Mouse (Mus musculus) layer of hippocampus, postnatal 25 days (tissue): ENCODE data around the gene Ddx19a. TPM values are rescaled to one million over a fixed set of nuclear protein-coding genes. Genes with fewer than 3 reads are reported as not detected.
"Not testable (repeated sequence)": the region's sequence is repeated elsewhere in the genome, so short reads cannot be mapped to it uniquely, and the experiment has no call there.

Experiments
- DNase-seq, 2 experiments: peaks; one replicate each; pipeline ENCODE4 v3.0.0; 2022; ENCODE audit warnings: mixed read lengths in 2 of 2, low spot score in 1 of 2; ENCODE audit errors: extremely low spot score in 1 of 2
- total RNA-seq, 2 experiments: library from RNA; stranded (reverse); gene quantifications; 2 replicates each; pipeline ENCODE4 v1.2.3; 2021

Gene Ddx19a
- total RNA-seq, 2 experiments from 2014 or later, result 26.4 to 32.6 TPM

GRCm38 (mm10) chr8:110977987-110978386 lies 19.6 kb downstream of the Ddx19a start:
- not testable (repeated sequence) for DNase-seq

- DNase-seq, result not testable (repeated sequence)
Observed at GRCm38 (mm10) chr8:110976532-110976931, 21.1 kb downstream of the Ddx19a start.

- DNase-seq, result peak; percentile 80 to 81
Observed at GRCm38 (mm10) chr8:110969910-110970770, 27.5 kb downstream of the Ddx19a start.

GRCm38 (mm10) chr8:110967326-110967725 lies 30.3 kb downstream of the Ddx19a start:
- DNase-seq, result no peak

- no peak for DNase-seq
Observed at GRCm38 (mm10) chr8:110966586-110966985, 31.0 kb downstream of the Ddx19a start.

- DNase-seq, result peak in 1 of 2 experiments; percentile 36
Observed at GRCm38 (mm10) chr8:110965594-110965993, 32.0 kb downstream of the Ddx19a start.

GRCm38 (mm10) chr8:110964666-110965065 lies 32.9 kb downstream of the Ddx19a start:
- no peak for DNase-seq

GRCm38 (mm10) chr8:110963051-110963450 lies 34.5 kb downstream of the Ddx19a start:
- DNase-seq, result no peak

- no peak for DNase-seq
Observed at GRCm38 (mm10) chr8:110959906-110960305, 37.7 kb downstream of the Ddx19a start.

- no peak for DNase-seq
Observed at GRCm38 (mm10) chr8:110959071-110959780, 38.4 kb downstream of the Ddx19a start.

- DNase-seq, result not testable (repeated sequence)
Observed at GRCm38 (mm10) chr8:110958553-110958952, 39.0 kb downstream of the Ddx19a start.

GRCm38 (mm10) chr8:110958135-110958534 lies 39.5 kb downstream of the Ddx19a start:
- no peak for DNase-seq

- DNase-seq, result no peak
Observed at GRCm38 (mm10) chr8:110957471-110957870, 40.1 kb downstream of the Ddx19a start.

GRCm38 (mm10) chr8:110956619-110957450 lies 40.8 kb downstream of the Ddx19a start:
- no peak for DNase-seq

- DNase-seq, result no peak
Observed at GRCm38 (mm10) chr8:110954776-110955175, 42.8 kb downstream of the Ddx19a start.

- no peak for DNase-seq
Observed at GRCm38 (mm10) chr8:110950065-110950484, 47.5 kb downstream of the Ddx19a start.

GRCm38 (mm10) chr8:110945716-110946115 lies 51.9 kb downstream of the Ddx19a start:
- no peak for DNase-seq

GRCm38 (mm10) chr8:110944276-110944876 lies 53.2 kb downstream of the Ddx19a start:
- DNase-seq, result no peak

- DNase-seq, result no peak
Observed at GRCm38 (mm10) chr8:110941453-110941948, 56.1 kb downstream of the Ddx19a start.
